Mouse (Mus musculus): Measurements from ENCODE around the gene Ddx49. TPM values are rescaled to one million over a fixed set of nuclear protein-coding genes. Genes with fewer than 3 reads are reported as not detected.

Gene Ddx49
- total and polyA plus RNA-seq, 2 experiments from 2014 or later, result 40.4 to 53.8 TPM

- no peak for DNase-seq (ENCODE audit: low spot score)
- H3K27ac ChIP-seq, result no peak overlapping the region
- H3K9me3 ChIP-seq (ENCODE audit: low read length), result no peaks in the 10 kb centered on the region
- TF ChIP-seq CTCF (IDR thresholded peaks at IDR 0.05; ENCODE audit: low read depth), result no peak
- H3K9ac ChIP-seq (replicated peaks; ENCODE audit: low read length), result no peak overlapping the region
- no peak for ATAC-seq
- H3K36me3 ChIP-seq (ENCODE audit: insufficient read depth, low read length), result peaks cover 35% of the 10 kb centered on the region
- no peak overlapping the region for H3K4me2 ChIP-seq (ENCODE audit: low read depth, low read length)
- no peak overlapping the region for H3K4me3 ChIP-seq (ENCODE audit: low read length)
- 80% methylated on average over 3 of the region's 3 CpGs for WGBS
- H3K4me1 ChIP-seq (ENCODE audit: insufficient read depth, low read length), result peaks cover 10% of the 10 kb centered on the region; the same call in 1 of the 2 replicates
- H3K27me3 ChIP-seq (ENCODE audit: insufficient read depth, low read length), result no peaks in the 10 kb centered on the region
These were observed 1.4 kb downstream of the Ddx49 start for GRCm38 (mm10) chr8:70300881-70301280.

GRCm38 (mm10) chr8:70293988-70294405, 8.3 kb downstream of the Ddx49 start:
- Histone ChIP-seq H3K27me3 (ENCODE audit: insufficient read depth, low read length) (no peaks in the 10 kb centered on the region), H3K9ac (replicated peaks; ENCODE audit: low read length) (no peak overlapping the region), H3K27ac (no peak overlapping the region), H3K36me3 (ENCODE audit: insufficient read depth, low read length) (peaks cover 40% of the 10 kb centered on the region), H3K9me3 (ENCODE audit: low read length) (no peaks in the 10 kb centered on the region), H3K4me1 (ENCODE audit: insufficient read depth, low read length) (no peaks in the 10 kb centered on the region), H3K4me2 (ENCODE audit: low read depth, low read length) (no peak overlapping the region), H3K4me3 (ENCODE audit: low read length) (no peak overlapping the region)
- no peak for DNase-seq (ENCODE audit: low spot score)
- ATAC-seq, result no peak
- TF ChIP-seq CTCF (IDR thresholded peaks at IDR 0.05; ENCODE audit: low read depth), result no peak
- WGBS, result 69% methylated on average over 5 of the region's 5 CpGs

DNA sequence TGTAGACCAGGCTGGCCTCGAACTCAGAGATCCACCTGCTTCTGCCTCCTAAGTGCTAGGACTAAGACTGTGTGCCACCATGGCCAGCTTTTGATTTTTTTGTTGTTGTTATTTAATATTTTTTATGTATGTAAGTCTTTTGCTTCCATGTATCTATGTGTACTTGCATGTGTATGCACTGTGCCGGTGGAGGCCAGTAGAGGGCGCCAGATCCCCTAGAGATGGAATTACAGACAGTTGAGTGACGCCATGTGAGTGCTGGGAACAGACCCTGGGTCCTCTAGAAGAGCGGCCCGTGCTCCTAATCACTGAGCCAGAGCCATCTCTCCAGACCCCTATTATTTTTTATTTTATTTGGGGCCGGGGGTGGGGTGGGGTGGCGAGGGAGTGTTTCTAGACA, 15.6 kb downstream of the Ddx49 start:
- DNase-seq (ENCODE audit: low spot score), result no peak
- peaks cover 19% of the 10 kb centered on the region; the same call in 1 of the 2 replicates for H3K36me3 ChIP-seq (ENCODE audit: insufficient read depth, low read length)
- H3K9ac ChIP-seq (replicated peaks; ENCODE audit: low read length), result no peak overlapping the region
- no peak for TF ChIP-seq CTCF (IDR thresholded peaks at IDR 0.05; ENCODE audit: low read depth)
- no peak overlapping the region for H3K27ac ChIP-seq
- H3K4me3 ChIP-seq (ENCODE audit: low read length), result no peak overlapping the region
- H3K27me3 ChIP-seq (ENCODE audit: insufficient read depth, low read length), result no peaks in the 10 kb centered on the region
- H3K4me2 ChIP-seq (ENCODE audit: low read depth, low read length), result no peak overlapping the region
- no peaks in the 10 kb centered on the region for H3K9me3 ChIP-seq (ENCODE audit: low read length)
- H3K4me1 ChIP-seq (ENCODE audit: insufficient read depth, low read length), result no peaks in the 10 kb centered on the region
- WGBS, result 91% methylated on average over 8 of the region's 8 CpGs
- no peak for ATAC-seq

- H3K27me3 ChIP-seq (ENCODE audit: insufficient read depth, low read length), result no peaks in the 10 kb centered on the region
These were observed 17.0 kb downstream of the Ddx49 start for GRCm38 (mm10) chr8:70285304-70285703.

DNA sequence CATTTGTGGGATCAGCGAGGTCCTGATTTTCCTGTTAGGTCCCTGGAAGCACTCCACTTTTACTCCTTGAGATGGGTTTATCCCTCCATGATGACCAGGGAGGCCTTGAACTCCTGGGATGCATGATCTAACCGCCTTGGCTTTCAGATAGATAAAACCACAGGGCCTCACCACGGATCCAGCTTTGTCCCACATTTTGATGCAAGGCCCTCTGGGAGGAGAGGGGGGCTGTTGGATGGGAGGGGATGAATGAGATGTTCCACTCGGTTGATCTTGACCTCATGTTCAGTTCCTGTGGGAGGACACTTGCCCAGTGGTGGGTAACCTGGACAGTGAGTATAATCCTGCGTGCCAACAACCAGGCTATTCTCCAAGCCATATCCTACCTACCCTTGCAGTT, 17.9 kb downstream of the Ddx49 start:
- Histone ChIP-seq H3K36me3 (ENCODE audit: insufficient read depth, low read length) (peaks cover 18% of the 10 kb centered on the region; the same call in 1 of the 2 replicates), H3K9ac (replicated peaks; ENCODE audit: low read length) (no peak overlapping the region), H3K27ac (no peak overlapping the region), H3K9me3 (ENCODE audit: low read length) (no peaks in the 10 kb centered on the region), H3K4me3 (ENCODE audit: low read length) (no peak overlapping the region), H3K4me1 (ENCODE audit: insufficient read depth, low read length) (no peaks in the 10 kb centered on the region), H3K27me3 (ENCODE audit: insufficient read depth, low read length) (no peaks in the 10 kb centered on the region), H3K4me2 (ENCODE audit: low read depth, low read length) (no peak overlapping the region)
- TF ChIP-seq CTCF (IDR thresholded peaks at IDR 0.05; ENCODE audit: low read depth), result no peak
- 67% methylated on average over 5 of the region's 5 CpGs for WGBS
- no peak for DNase-seq (ENCODE audit: low spot score)
- ATAC-seq, result no peak

More at GRCm38 (mm10) chr8:70285304-70285703, 17.0 kb downstream of the Ddx49 start:
- Histone ChIP-seq H3K4me2 (ENCODE audit: low read depth, low read length) (no peak overlapping the region), H3K27ac (no peak overlapping the region), H3K9me3 (ENCODE audit: low read length) (no peaks in the 10 kb centered on the region), H3K4me3 (ENCODE audit: low read length) (no peak overlapping the region), H3K9ac (replicated peaks; ENCODE audit: low read length) (no peak overlapping the region), H3K36me3 (ENCODE audit: insufficient read depth, low read length) (peaks cover 19% of the 10 kb centered on the region; the same call in 1 of the 2 replicates), H3K4me1 (ENCODE audit: insufficient read depth, low read length) (no peaks in the 10 kb centered on the region)
- no peak for ATAC-seq
- DNase-seq (ENCODE audit: low spot score), result no peak
- 96% methylated on average over 15 of the region's 15 CpGs for WGBS
- TF ChIP-seq CTCF (IDR thresholded peaks at IDR 0.05; ENCODE audit: low read depth), result no peak

DNA sequence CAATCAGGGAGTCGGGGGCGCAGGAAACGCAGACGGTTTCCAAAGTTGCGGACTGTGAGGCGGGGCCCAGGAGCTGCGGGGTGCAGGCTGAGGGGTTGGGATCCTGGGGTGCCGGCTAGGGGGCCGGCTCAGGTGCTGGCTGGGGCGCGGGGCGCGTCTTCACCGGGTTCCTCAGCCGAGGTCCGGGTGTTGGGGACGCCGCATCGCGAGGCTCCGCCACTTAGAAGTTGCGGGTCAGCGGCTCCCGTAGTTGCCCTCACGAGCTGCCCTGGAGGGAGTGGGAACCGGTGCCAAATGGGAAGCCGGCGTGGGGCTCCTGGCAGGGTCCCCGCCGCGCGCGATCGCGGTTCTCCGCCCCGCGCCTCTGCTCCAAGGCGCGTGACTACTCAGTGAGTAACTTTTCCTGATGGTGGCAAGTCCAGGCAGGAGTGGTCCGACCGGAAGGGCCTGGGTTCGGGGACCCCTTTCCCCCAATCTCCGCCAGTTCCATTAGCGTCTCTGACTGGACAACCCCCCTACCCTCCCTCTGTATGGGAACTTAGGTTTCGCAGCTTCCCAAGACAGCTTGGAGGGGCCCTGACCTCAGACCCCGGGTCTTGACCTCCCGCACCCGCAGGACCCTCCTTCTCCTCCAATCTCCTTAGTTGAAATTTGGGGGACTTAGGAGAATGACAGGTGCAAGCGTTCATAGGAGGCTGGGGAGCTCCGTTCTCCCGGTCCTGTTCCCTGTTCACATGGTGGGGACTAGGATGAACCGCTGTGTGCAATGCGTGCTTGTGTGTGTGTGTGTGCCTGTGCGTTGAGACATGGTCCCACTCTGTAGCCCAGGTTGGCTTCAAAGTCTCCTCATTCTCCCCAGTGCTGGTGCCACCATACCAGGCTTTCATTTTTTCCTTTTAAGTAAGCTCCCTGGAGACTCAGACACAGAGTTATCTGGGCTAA, 18.9 kb downstream of the Ddx49 start:
- DNase-seq (ENCODE audit: low spot score), result peak; percentile 40
- Histone ChIP-seq H3K9me3 (ENCODE audit: low read length) (no peaks in the 10 kb centered on the region), H3K27ac (peak overlapping the region; percentile 73; the same call in 1 of the 2 replicates), H3K4me1 (ENCODE audit: insufficient read depth, low read length) (no peaks in the 10 kb centered on the region), H3K4me3 (ENCODE audit: low read length) (peak overlapping the region; percentile 81), H3K4me2 (ENCODE audit: low read depth, low read length) (peak overlapping the region; percentile 92), H3K27me3 (ENCODE audit: insufficient read depth, low read length) (no peaks in the 10 kb centered on the region), H3K36me3 (ENCODE audit: insufficient read depth, low read length) (peaks cover 15% of the 10 kb centered on the region; the same call in 1 of the 2 replicates), H3K9ac (replicated peaks; ENCODE audit: low read length) (peak overlapping the region; percentile 81)
- peak; percentile 60 for ATAC-seq
- WGBS, result 1% methylated on average over 45 of the region's 55 CpGs
- TF ChIP-seq CTCF (IDR thresholded peaks at IDR 0.05; ENCODE audit: low read depth), result no peak
